Mouse (Mus musculus) urinary bladder, postnatal 36 days (tissue): ENCODE results near the gene Sowahb.
A peak's percentile ranks its signal among the peaks of the same experiment; 100 is the strongest.
"Not testable (repeated sequence)": the region's sequence is repeated elsewhere in the genome, so short reads cannot be mapped to it uniquely, and the experiment has no call there.

ENCODE experiments used
- DNase-seq, 2 experiments: peaks; one replicate each; pipeline ENCODE4 v3.0.0; 2022; ENCODE audit warnings: low spot score in 2 of 2, mixed read lengths in 1 of 2

Sowahb gene

GRCm38 (mm10) chr5:93042831-93043687 is 1.8 kb downstream of the Sowahb start:
- DNase-seq: no peak

- DNase-seq: no peak
Measured at GRCm38 (mm10) chr5:93042031-93042430, 2.8 kb downstream of the Sowahb start.

GRCm38 (mm10) chr5:93041276-93041675 is 3.5 kb downstream of the Sowahb start:
- no peak for DNase-seq

GRCm38 (mm10) chr5:93040095-93040494 is 4.7 kb downstream of the Sowahb start:
- no peak for DNase-seq

- no peak for DNase-seq
Measured at GRCm38 (mm10) chr5:93036254-93036653, 8.6 kb downstream of the Sowahb start.

- no peak for DNase-seq
Measured at GRCm38 (mm10) chr5:93035285-93035684, 9.5 kb downstream of the Sowahb start.

- DNase-seq: no peak
Measured at GRCm38 (mm10) chr5:93033087-93033870, 11.5 kb downstream of the Sowahb start.

- DNase-seq: no peak
Measured at GRCm38 (mm10) chr5:93032621-93033020, 12.2 kb downstream of the Sowahb start.

- DNase-seq: no peak
Measured at GRCm38 (mm10) chr5:93030869-93031268, 14.0 kb downstream of the Sowahb start.

- no peak for DNase-seq
Measured at GRCm38 (mm10) chr5:93030411-93030810, 14.4 kb downstream of the Sowahb start.

- DNase-seq: no peak
Measured at GRCm38 (mm10) chr5:93027120-93027675, 17.6 kb downstream of the Sowahb start.

GRCm38 (mm10) chr5:93026437-93027119 is 18.2 kb downstream of the Sowahb start:
- no peak for DNase-seq

GRCm38 (mm10) chr5:93024754-93025280 is 20.0 kb downstream of the Sowahb start:
- DNase-seq: peak in 1 of 2 experiments; percentile 43

- no peak for DNase-seq
Measured at GRCm38 (mm10) chr5:93022126-93022797, 22.6 kb downstream of the Sowahb start.

- no peak for DNase-seq
Measured at GRCm38 (mm10) chr5:93020024-93020666, 24.7 kb downstream of the Sowahb start.

GRCm38 (mm10) chr5:93019207-93019606 is 25.6 kb downstream of the Sowahb start:
- DNase-seq: not testable (repeated sequence)

GRCm38 (mm10) chr5:93017678-93018077 is 27.1 kb downstream of the Sowahb start:
- no peak for DNase-seq

GRCm38 (mm10) chr5:93008256-93008655 is 36.6 kb downstream of the Sowahb start:
- no peak for DNase-seq

GRCm38 (mm10) chr5:93005815-93006341 is 38.9 kb downstream of the Sowahb start:
- no peak for DNase-seq

GRCm38 (mm10) chr5:93005229-93005814 is 39.5 kb downstream of the Sowahb start:
- peak in 1 of 2 experiments; percentile 26 for DNase-seq
